Mouse (Mus musculus): ENCODE data around the gene Bnip3. TPM values are rescaled to one million over a fixed set of nuclear protein-coding genes. Genes with fewer than 3 reads are reported as not detected.

Gene Bnip3
- polyA plus RNA-seq, 1 experiment = 4.7 TPM

- Histone ChIP-seq H3K4me1 (ENCODE audit: control insufficient read depth, insufficient read depth, insufficient read length) (peaks cover 4% of the 10 kb centered on the region; the same call in 1 of the 2 replicates), H3K27ac (ENCODE audit: insufficient read depth, low read length) (no peak overlapping the region), H3K27me3 (ENCODE audit: control insufficient read depth, insufficient read depth, low read length) (no peaks in the 10 kb centered on the region; the same call in 1 of the 2 replicates), H3K36me3 (ENCODE audit: control insufficient read depth, insufficient read depth, low read length) (no peaks in the 10 kb centered on the region), H3K4me3 (ENCODE audit: extremely low read depth, insufficient read depth, insufficient read length) (no peak overlapping the region)
- DNase-seq (ENCODE audit: low read depth in 1 of 2, low spot score in 2 of 2) = no peak
- TF ChIP-seq CTCF (IDR thresholded peaks at IDR 0.05; ENCODE audit: extremely low read depth, insufficient read depth, insufficient read length, insufficient replicate concordance) = peak; percentile 22; the same call in 1 of the 2 replicates
- no peak for TF ChIP-seq POLR2A (IDR thresholded peaks at IDR 0.05; ENCODE audit: low read depth, low read length)
- WGBS = 21% methylated on average over 3 of the region's 3 CpGs
These were observed 14.6 kb upstream of the Bnip3 start for GRCm38 (mm10) chr7:138923756-138924425.

GRCm38 (mm10) chr7:138921611-138922010, 12.3 kb upstream of the Bnip3 start:
- Histone ChIP-seq H3K4me1 (ENCODE audit: control insufficient read depth, insufficient read depth, insufficient read length) (peaks cover 4% of the 10 kb centered on the region; the same call in 1 of the 2 replicates), H3K27me3 (ENCODE audit: control insufficient read depth, insufficient read depth, low read length) (no peaks in the 10 kb centered on the region; the same call in 1 of the 2 replicates), H3K4me3 (ENCODE audit: extremely low read depth, insufficient read depth, insufficient read length) (no peak overlapping the region), H3K27ac (ENCODE audit: insufficient read depth, low read length) (no peak overlapping the region), H3K36me3 (ENCODE audit: control insufficient read depth, insufficient read depth, low read length) (no peaks in the 10 kb centered on the region)
- no peak for DNase-seq (ENCODE audit: low read depth in 1 of 2, low spot score in 2 of 2)
- 93% methylated on average over 8 of the region's 8 CpGs for WGBS
- TF ChIP-seq CTCF (IDR thresholded peaks at IDR 0.05; ENCODE audit: extremely low read depth, insufficient read depth, insufficient read length, insufficient replicate concordance) (no peak), POLR2A (IDR thresholded peaks at IDR 0.05; ENCODE audit: low read depth, low read length) (no peak)

GRCm38 (mm10) chr7:138919156-138919944, 10.0 kb upstream of the Bnip3 start:
- H3K36me3 ChIP-seq (ENCODE audit: control insufficient read depth, insufficient read depth, low read length) = no peaks in the 10 kb centered on the region
- peak in 1 of 2 experiments; percentile 43 for DNase-seq (ENCODE audit: low read depth in 1 of 2, low spot score in 2 of 2)
- 2% methylated on average over 26 of the region's 26 CpGs for WGBS
- TF ChIP-seq POLR2A (IDR thresholded peaks at IDR 0.05; ENCODE audit: low read depth, low read length) = no peak
- no peak for TF ChIP-seq CTCF (IDR thresholded peaks at IDR 0.05; ENCODE audit: extremely low read depth, insufficient read depth, insufficient read length, insufficient replicate concordance)
- H3K27ac ChIP-seq (ENCODE audit: insufficient read depth, low read length) = peak overlapping the region; percentile 53
- H3K27me3 ChIP-seq (ENCODE audit: control insufficient read depth, insufficient read depth, low read length) = no peaks in the 10 kb centered on the region; the same call in 1 of the 2 replicates
- H3K4me1 ChIP-seq (ENCODE audit: control insufficient read depth, insufficient read depth, insufficient read length) = peaks cover 4% of the 10 kb centered on the region; the same call in 1 of the 2 replicates
- H3K4me3 ChIP-seq (ENCODE audit: extremely low read depth, insufficient read depth, insufficient read length) = peak overlapping the region; percentile 48

- Histone ChIP-seq H3K36me3 (ENCODE audit: control insufficient read depth, insufficient read depth, low read length) (no peaks in the 10 kb centered on the region), H3K27ac (ENCODE audit: insufficient read depth, low read length) (no peak overlapping the region), H3K4me3 (ENCODE audit: extremely low read depth, insufficient read depth, insufficient read length) (no peak overlapping the region), H3K27me3 (ENCODE audit: control insufficient read depth, insufficient read depth, low read length) (no peaks in the 10 kb centered on the region), H3K4me1 (ENCODE audit: control insufficient read depth, insufficient read depth, insufficient read length) (0 out of 2 replicates have a peak, but pooled peaks cover 5% of the 10 kb centered on the region)
- WGBS = 81% methylated on average over 3 of the region's 3 CpGs
- TF ChIP-seq POLR2A (IDR thresholded peaks at IDR 0.05; ENCODE audit: low read depth, low read length) (no peak), CTCF (IDR thresholded peaks at IDR 0.05; ENCODE audit: extremely low read depth, insufficient read depth, insufficient read length, insufficient replicate concordance) (no peak)
- DNase-seq (ENCODE audit: low read depth in 1 of 2, low spot score in 2 of 2) = no peak
These were observed 4.3 kb upstream of the Bnip3 start for GRCm38 (mm10) chr7:138913616-138914015.

GRCm38 (mm10) chr7:138910193-138910562, 859 bp upstream of the Bnip3 start:
- WGBS = 33% methylated on average over 7 of the region's 7 CpGs
- Histone ChIP-seq H3K27ac (ENCODE audit: insufficient read depth, low read length) (no peak overlapping the region), H3K4me1 (ENCODE audit: control insufficient read depth, insufficient read depth, insufficient read length) (0 out of 2 replicates have a peak, but pooled peaks cover 5% of the 10 kb centered on the region), H3K27me3 (ENCODE audit: control insufficient read depth, insufficient read depth, low read length) (no peaks in the 10 kb centered on the region), H3K36me3 (ENCODE audit: control insufficient read depth, insufficient read depth, low read length) (no peaks in the 10 kb centered on the region), H3K4me3 (ENCODE audit: extremely low read depth, insufficient read depth, insufficient read length) (peak overlapping the region; percentile 75; the same call in 1 of the 2 replicates)
- TF ChIP-seq CTCF (IDR thresholded peaks at IDR 0.05; ENCODE audit: extremely low read depth, insufficient read depth, insufficient read length, insufficient replicate concordance) = no peak
- no peak for TF ChIP-seq POLR2A (IDR thresholded peaks at IDR 0.05; ENCODE audit: low read depth, low read length)
- no peak for DNase-seq (ENCODE audit: low read depth in 1 of 2, low spot score in 2 of 2)

- Histone ChIP-seq H3K27ac (ENCODE audit: insufficient read depth, low read length) (no peak overlapping the region), H3K4me3 (ENCODE audit: extremely low read depth, insufficient read depth, insufficient read length) (peak overlapping the region; percentile 75), H3K4me1 (ENCODE audit: control insufficient read depth, insufficient read depth, insufficient read length) (0 out of 2 replicates have a peak, but pooled peaks cover 5% of the 10 kb centered on the region), H3K36me3 (ENCODE audit: control insufficient read depth, insufficient read depth, low read length) (no peaks in the 10 kb centered on the region), H3K27me3 (ENCODE audit: control insufficient read depth, insufficient read depth, low read length) (no peaks in the 10 kb centered on the region)
- no peak for TF ChIP-seq CTCF (IDR thresholded peaks at IDR 0.05; ENCODE audit: extremely low read depth, insufficient read depth, insufficient read length, insufficient replicate concordance)
- no peak for TF ChIP-seq POLR2A (IDR thresholded peaks at IDR 0.05; ENCODE audit: low read depth, low read length)
- no peak for DNase-seq (ENCODE audit: low read depth in 1 of 2, low spot score in 2 of 2)
- WGBS = 19% methylated on average over 10 of the region's 10 CpGs
These were observed 497 bp downstream of the Bnip3 start for GRCm38 (mm10) chr7:138908768-138909276.
